Mouse (Mus musculus): ENCODE measurements around the gene Tenm4. TPM values are rescaled to one million over a fixed set of nuclear protein-coding genes. Genes with fewer than 3 reads are reported as not detected.

The Tenm4 gene
- total RNA-seq, 1 experiment from 2014 or later, result 17.0 TPM

DNA sequence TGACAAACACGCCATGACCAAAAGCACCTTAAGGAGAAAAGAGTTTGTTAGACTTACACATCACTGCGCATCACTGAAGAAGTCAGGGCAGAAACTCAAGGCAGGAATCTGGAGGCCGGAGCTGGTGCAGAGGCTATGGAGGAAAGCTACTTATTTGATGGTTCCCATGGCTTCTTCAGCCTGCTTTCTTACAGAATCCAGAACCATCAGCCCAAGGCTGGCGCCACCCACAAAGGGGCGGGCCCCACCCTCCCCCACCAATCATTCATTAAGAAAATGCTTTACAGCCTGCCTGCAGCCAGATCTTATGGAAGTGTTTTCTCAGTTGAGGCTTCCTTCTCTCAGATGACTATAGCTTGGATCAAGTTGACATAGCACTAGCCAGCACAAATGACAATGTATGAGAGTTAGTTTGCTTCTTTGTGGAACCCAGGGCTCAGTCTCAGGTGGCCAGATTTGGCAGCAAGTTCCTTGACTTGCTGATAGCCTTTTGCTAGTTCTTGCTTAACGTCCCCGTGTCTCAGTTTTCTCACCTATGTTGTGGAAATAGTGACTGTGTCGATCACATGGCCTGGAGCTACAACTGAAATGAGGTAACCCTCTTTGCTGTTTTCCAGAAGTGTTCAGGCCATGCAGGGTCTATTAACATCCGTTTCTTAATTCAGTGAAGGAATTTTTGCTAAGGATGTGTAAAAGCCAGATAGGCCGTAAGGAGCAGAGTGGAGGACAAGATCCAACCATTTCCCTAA, 32.9 kb downstream of the Tenm4 start:
- no peak for DNase-seq

DNA sequence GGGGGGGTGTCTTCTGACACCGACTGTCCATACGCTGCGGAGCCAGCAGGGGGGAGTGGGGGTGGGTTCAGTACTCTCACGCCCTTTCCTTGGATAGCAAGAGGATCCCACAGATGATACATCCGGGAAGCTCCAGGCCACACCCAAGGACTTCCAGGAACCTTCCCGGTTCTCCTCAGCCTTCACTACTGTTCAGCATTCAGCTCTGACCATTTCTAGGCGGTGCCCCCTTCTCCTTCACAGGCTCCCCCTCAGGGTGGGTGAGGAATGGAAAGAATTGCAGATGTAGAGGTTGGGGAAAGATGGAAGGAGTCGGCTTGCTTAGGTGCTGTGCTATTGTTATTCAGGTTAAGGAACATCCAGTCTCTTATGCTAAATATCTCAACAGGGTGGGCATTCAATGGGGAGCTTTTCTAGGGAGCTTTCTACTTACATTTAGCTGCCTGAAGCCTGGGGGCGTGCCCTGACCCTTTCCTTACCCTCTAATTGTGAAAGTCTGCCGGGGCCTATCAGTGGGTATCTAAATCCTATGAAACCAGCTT, 33.8 kb downstream of the Tenm4 start:
- no peak for DNase-seq

DNA sequence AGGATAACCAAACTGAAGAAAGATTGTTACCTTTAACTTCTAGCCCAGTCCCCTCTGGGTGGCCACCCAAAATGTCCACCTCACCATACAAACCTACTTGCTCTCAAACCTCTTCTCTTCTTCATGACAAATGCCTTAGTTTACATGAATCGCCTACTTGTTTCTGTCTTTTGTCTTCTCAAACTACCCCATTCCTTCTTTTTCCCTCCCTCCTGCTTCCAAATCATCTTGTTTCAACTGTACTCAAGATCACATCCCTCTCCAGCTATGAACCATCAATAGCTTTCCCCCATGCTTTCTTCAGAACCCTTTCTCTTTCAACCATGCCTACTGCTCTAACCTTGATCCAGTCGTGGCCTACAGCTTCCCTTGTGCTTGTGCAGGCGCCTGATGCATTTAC, 36.0 kb downstream of the Tenm4 start:
- no peak for DNase-seq

DNA sequence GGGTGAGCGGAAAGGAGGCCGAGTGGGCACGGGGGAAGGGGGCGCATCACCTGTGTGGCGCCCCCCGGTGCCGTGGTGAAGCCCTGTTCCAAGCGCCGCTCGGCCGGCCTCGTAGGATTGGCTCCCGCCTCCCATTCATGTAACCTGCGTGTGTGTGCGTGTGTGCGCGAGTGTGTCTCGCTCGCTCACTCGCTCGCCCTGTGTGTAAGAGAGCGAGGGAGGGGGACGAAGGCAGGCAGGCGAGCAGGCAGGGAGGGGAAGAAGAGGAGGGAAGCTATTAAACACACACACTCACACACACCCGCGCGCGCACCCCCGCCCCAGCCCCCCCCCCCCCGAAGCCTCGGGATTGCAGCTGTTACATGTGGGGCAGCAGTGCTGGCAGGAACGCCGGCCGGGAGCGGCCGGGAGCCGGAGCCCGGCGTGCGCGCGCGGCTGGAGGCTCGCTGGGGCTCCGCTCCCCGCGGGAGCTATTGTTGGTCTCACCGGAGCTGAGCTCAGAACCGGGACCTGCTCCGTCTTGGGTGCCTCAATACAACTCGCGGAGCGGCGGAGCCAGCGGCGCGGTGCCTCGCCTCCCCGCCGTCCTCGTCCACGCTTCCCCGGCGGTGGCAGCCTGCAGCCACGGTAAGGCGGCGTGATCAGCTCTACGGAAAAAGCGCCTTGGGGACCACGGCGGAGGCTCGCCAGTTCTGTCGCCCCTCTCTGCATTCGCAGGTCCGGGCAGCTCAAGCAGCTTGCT, 38.9 kb downstream of the Tenm4 start:
- peak; percentile 49 for DNase-seq

- DNase-seq, result peak; percentile 57
These were observed 39.7 kb downstream of the Tenm4 start for GRCm38 (mm10) chr7:96210525-96211369.

DNA sequence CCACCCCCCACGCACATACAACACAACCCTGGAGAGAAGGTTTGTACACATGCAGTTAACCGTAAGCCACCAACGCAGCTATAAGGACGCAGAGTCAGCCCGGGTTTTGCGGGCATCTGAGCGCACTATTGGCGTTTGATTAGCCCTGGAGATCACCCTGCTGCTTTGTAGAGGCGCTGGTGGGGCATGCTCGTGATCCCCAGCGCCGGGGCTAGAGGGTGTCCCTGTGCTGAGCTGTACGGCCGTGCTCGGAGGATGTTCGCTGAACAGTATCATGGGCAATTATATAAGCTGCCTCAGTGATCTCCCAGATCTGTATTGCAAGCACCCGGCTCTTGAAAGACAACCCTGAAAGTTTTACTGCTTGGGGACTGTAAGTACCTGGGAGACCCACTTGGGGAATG, 40.6 kb downstream of the Tenm4 start:
- peak; percentile 18 for DNase-seq

GRCm38 (mm10) chr7:96212224-96212591, 41.2 kb downstream of the Tenm4 start:
- no peak for DNase-seq

- peak; percentile 75 for DNase-seq
These were observed 41.8 kb downstream of the Tenm4 start for GRCm38 (mm10) chr7:96212592-96213541.

GRCm38 (mm10) chr7:96213741-96214140, 42.7 kb downstream of the Tenm4 start:
- DNase-seq, result no peak

DNA sequence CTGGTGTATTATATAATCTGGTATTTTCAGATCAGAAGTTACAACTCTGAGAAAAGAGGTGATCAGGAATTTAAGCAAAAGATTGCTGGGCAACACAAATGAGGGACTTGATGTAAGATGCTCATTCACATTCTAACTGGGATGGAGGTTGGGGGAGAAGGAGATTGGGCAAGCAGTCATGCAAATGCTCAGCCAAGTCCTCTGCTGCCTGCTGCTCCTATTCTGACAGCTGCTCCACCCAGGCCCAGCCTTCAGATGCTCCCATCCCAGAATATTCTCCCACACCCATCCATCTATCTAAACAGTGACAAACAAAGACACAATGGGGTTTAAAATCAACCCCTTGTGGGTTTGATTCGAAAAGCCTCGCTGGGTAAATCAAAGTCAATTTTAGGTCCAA, 43.8 kb downstream of the Tenm4 start:
- DNase-seq, result no peak

DNA sequence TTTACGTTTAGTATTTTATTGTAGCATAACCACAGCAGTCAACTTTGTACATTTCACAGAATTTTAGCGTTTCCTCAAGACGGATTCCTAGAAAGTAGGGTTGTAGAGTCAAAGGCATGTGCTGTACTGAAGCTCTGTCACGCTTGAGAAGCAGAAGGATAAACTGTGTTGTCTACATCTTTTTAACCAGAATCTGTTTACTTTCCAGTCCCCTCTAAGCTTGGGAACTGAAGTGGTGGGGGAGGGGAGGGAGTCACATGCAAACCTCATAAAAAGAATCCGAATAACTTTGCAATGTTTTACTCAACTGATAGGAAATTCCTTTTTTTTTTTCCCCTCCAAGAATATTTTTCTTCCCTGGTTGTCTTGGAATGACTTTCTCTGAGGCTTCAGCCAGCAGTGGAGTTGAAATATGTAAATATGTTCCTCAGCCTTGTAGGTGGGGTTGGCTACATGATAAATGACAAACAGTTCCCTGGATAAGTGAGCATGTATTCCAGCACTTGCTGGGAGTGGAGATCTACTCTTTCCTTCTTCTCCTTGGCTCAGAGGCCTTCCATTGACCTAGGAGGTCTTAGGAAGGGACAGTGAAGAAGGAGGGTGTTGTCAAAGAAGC, 45.0 kb downstream of the Tenm4 start:
- DNase-seq, result no peak

DNA sequence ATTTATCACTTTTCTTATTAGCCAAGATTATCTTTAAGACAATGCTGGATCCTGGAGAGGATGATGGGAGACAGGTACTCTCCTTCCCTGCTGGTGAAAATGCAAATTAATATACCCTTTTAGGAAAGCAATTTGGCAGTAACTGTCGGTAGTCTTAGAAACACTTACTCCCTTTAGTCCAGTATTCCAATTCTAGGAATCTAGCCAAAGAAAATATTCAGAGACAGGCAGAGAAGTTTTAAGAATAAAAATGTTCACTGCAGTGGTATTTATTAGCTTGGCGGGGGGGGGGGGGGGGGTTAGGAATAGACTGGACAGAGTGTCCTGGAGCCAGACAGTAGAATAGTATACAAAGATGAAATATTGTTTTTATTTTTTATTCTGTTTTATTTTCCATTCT, 48.3 kb downstream of the Tenm4 start:
- no peak for DNase-seq

- DNase-seq, result no peak
These were observed 49.6 kb downstream of the Tenm4 start for GRCm38 (mm10) chr7:96220647-96221046.

DNA sequence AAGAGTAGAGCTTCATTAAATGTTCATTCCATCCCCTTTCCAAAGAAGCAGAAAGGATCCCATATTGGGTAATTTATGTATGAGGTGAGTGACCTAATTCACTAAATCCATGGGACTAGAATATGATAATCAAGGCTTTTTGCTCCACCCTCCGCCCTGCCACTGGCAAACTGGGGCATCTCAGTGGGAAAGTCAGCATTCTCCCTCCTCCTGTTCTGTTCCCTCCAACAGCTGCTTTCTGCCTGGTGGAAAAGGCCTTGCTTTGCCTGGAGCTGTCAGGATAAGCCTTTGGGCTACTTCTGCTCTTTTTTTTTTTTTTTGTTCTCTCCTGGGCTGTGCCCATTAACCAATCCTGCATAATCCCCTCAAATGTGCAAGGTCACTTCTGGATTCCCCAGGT, 51.5 kb downstream of the Tenm4 start:
- DNase-seq, result no peak

DNA sequence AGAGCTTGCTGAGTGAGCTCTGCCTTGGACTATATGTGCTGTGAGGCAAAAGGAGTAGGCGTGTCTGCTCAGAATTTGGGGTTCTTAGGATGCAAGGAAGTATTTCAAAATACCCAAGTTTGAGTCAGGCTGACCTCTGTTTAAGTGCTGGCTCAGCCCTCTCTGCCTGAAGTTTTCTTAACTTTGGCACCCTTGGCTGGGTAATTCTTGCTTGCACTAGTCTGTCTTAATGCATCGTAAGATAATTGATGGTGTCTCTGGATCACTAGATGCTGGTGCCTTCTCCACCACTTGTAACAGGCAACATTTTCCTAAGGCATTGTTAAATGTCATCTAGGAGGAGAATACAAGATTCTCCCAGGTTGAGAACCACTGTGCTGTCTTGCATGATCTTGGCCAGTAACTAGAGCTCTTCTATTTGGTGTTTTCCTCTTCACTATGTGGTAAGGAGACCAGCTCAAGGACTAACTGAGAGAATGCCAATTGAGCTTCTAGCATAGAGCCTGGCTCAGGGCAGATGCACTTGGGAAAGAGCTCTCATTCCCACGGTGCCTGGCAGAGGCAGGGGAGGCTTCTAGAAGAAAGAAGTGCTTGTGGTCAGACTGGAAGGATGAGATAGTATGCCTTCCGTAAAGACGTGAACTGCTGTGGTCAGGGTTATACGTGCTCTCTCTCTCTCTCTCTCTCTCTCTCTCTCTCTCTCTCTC, 57.7 kb downstream of the Tenm4 start:
- no peak for DNase-seq

GRCm38 (mm10) chr7:96230006-96230719, 59.1 kb downstream of the Tenm4 start:
- peak; percentile 44 for DNase-seq

DNA sequence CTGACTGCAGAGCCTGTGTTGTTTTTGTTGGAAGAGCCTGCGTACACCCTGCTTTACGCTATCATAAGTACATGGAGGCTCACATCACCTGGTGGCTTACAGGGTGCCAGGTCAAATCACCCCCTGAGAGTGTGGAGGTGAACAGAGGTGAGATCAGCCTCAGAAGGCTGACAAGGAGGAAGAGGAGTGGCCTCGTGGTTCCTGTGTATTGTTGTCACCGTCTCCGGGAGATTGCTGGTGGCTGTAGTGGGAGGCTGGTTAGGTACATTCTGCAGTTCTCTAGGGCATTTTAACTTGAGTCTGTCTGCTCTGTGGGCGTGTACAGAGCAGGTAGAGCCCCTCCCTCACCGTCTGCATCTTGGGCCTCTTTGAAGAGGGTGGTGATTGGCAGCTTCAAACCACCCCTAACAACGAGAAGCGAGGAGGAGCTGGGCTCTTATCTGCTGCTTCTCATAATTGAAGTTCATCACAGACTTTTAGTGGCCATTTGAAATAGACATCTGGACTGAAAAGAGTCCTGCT, 59.7 kb downstream of the Tenm4 start:
- DNase-seq, result no peak

- no peak for DNase-seq
These were observed 64.8 kb downstream of the Tenm4 start for GRCm38 (mm10) chr7:96235847-96236246.

DNA sequence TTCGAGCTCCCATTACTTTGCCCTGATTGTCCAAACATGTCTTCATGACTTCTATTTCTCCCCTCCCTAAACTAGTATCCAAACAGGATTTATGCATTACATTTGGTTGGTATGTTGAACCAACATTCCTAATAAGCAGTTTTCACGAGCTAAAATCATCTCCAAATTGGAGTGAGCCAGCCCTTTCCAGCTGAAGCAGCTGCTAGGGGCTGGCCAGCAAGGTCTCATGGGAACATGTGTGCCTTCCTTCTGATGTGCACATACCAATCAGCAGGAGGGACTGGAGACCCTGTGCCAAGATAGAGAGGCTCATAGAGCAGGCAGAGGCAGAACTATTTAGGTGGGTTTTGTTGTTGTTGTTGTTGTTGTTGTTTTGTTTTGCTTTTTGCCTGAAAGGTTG, 69.6 kb downstream of the Tenm4 start:
- DNase-seq, result no peak

All from adrenal gland, postnatal 25 days (tissue).